8 mouse cellular contexts compared by ENCODE assay signal in genomic region chr16:21245931-21246390, GRCm38 (mm10). TPM values are rescaled to one million over a fixed set of nuclear protein-coding genes. Genes with fewer than 3 reads are reported as not detected.
DNase-seq lines count a peak whose midpoint lies in the region; ATAC-seq and TF ChIP-seq lines count a peak whose summit lies in the region.

No protein-coding gene starts in this region.

- under 1% methylated on average over 29 of the region's 29 CpGs for WGBS in embryonic facial prominence, embryonic 15.5 days
- WGBS in heart, embryonic 11.5 days (ENCODE audit: insufficient replicate concordance), result 1% methylated on average over 27 of the region's 29 CpGs
- WGBS in kidney, embryonic 14.5 days, result 1% methylated on average over 29 of the region's 29 CpGs
- under 1% methylated on average over 29 of the region's 29 CpGs for WGBS in limb, embryonic 13.5 days
- 0% methylated on average over 26 of the region's 29 CpGs for WGBS in midbrain, embryonic 15.5 days

- H3K4me2 ChIP-seq in embryonic facial prominence, embryonic 15.5 days (replicated peaks), result peak overlapping the region; percentile 89
- H3K4me2 ChIP-seq in heart, embryonic 11.5 days, result peak overlapping the region; percentile 91
- H3K4me2 ChIP-seq in kidney, embryonic 14.5 days (replicated peaks; ENCODE audit: low read depth, low read length), result peak overlapping the region; percentile 87
- H3K4me2 ChIP-seq in limb, embryonic 13.5 days (replicated peaks), result peak overlapping the region; percentile 90
- H3K4me2 ChIP-seq in midbrain, embryonic 15.5 days, result peak overlapping the region; percentile 74

- H3K27ac ChIP-seq in bone marrow macrophage, adult 2 months (ENCODE audit: insufficient read depth, low read depth, low read length), result no peak overlapping the region
- peak overlapping the region; percentile 88 for H3K27ac ChIP-seq in embryonic facial prominence, embryonic 15.5 days (replicated peaks)
- H3K27ac ChIP-seq in heart, embryonic 11.5 days (ENCODE audit: low read depth, low read length), result peak overlapping the region; percentile 83
- 0 out of 2 replicates have a peak overlapping the region, but pooled peaks have one; percentile 51 for H3K27ac ChIP-seq in kidney, embryonic 14.5 days (ENCODE audit: low read depth, low read length)
- peak overlapping the region; percentile 88 for H3K27ac ChIP-seq in limb, embryonic 13.5 days
- H3K27ac ChIP-seq in midbrain, embryonic 15.5 days, result no peak overlapping the region

- ATAC-seq in embryonic facial prominence, embryonic 15.5 days (ENCODE audit: insufficient number of reproducible peaks, low FRiP score, low TSS enrichment, low read depth), result peak; percentile 81
- peak; percentile 70 for ATAC-seq in heart, embryonic 11.5 days (replicated peaks; ENCODE audit: insufficient number of reproducible peaks, low FRiP score, low TSS enrichment)
- peak; percentile 83 for ATAC-seq in kidney, embryonic 14.5 days (ENCODE audit: low FRiP score, low TSS enrichment)
- peak; percentile 76 for ATAC-seq in limb, embryonic 13.5 days (ENCODE audit: low FRiP score, low read depth)
- ATAC-seq in midbrain, embryonic 15.5 days (replicated peaks), result peak; percentile 84

- no peaks in the 10 kb centered on the region for H3K27me3 ChIP-seq in C2C12 (ENCODE audit: control insufficient read depth, insufficient read depth, insufficient read length)
- H3K27me3 ChIP-seq in embryonic facial prominence, embryonic 15.5 days, result no peaks in the 10 kb centered on the region
- 0 out of 2 replicates have a peak, but pooled peaks cover 8% of the 10 kb centered on the region for H3K27me3 ChIP-seq in heart, embryonic 11.5 days (ENCODE audit: control insufficient read depth, insufficient read depth, low read length)
- peaks cover 46% of the 10 kb centered on the region for H3K27me3 ChIP-seq in kidney, embryonic 14.5 days (ENCODE audit: control insufficient read depth, insufficient read depth, low read length)
- peaks cover 4% of the 10 kb centered on the region; the same call in 1 of the 2 replicates for H3K27me3 ChIP-seq in limb, embryonic 13.5 days
- peaks cover 38% of the 10 kb centered on the region for H3K27me3 ChIP-seq in midbrain, embryonic 15.5 days (replicated peaks)

- peak overlapping the region; percentile 40 for H3K9ac ChIP-seq in embryonic facial prominence, embryonic 15.5 days
- H3K9ac ChIP-seq in heart, embryonic 11.5 days (ENCODE audit: low read depth, low read length), result peak overlapping the region; percentile 69
- peak overlapping the region; percentile 58 for H3K9ac ChIP-seq in kidney, embryonic 14.5 days (ENCODE audit: low read depth, low read length)
- H3K9ac ChIP-seq in limb, embryonic 13.5 days, result peak overlapping the region; percentile 70
- peak overlapping the region; percentile 26 for H3K9ac ChIP-seq in midbrain, embryonic 15.5 days

- no peak for TF ChIP-seq POLR2A in bone marrow macrophage, adult 2 months (IDR thresholded peaks at IDR 0.05; ENCODE audit: borderline replicate concordance, low read depth, low read length)

- H3K4me3 ChIP-seq in C2C12 (ENCODE audit: insufficient read depth, poor library complexity, severe bottlenecking), result no peak overlapping the region
- H3K4me3 ChIP-seq in bone marrow macrophage, adult 2 months (ENCODE audit: insufficient read depth, low read length), result peak overlapping the region; percentile 56
- peak overlapping the region; percentile 43 for H3K4me3 ChIP-seq in embryonic facial prominence, embryonic 15.5 days (replicated peaks)
- peak overlapping the region; percentile 52 for H3K4me3 ChIP-seq in heart, embryonic 11.5 days (ENCODE audit: low read depth, low read length)
- H3K4me3 ChIP-seq in kidney, embryonic 14.5 days (ENCODE audit: low read length), result peak overlapping the region; percentile 38
- peak overlapping the region; percentile 48 for H3K4me3 ChIP-seq in limb, embryonic 13.5 days
- H3K4me3 ChIP-seq in midbrain, embryonic 15.5 days, result peak overlapping the region; percentile 40

- H3K9me3 ChIP-seq in embryonic facial prominence, embryonic 15.5 days (replicated peaks), result no peaks in the 10 kb centered on the region
- no peaks in the 10 kb centered on the region for H3K9me3 ChIP-seq in heart, embryonic 11.5 days (replicated peaks; ENCODE audit: control insufficient read depth, low read length)
- H3K9me3 ChIP-seq in kidney, embryonic 14.5 days (ENCODE audit: control insufficient read depth, low read length), result no peaks in the 10 kb centered on the region
- no peaks in the 10 kb centered on the region for H3K9me3 ChIP-seq in limb, embryonic 13.5 days
- no peaks in the 10 kb centered on the region for H3K9me3 ChIP-seq in midbrain, embryonic 15.5 days

- H3K4me1 ChIP-seq in bone marrow macrophage, adult 2 months (ENCODE audit: control insufficient read depth, insufficient read depth, low read length), result peaks cover 5% of the 10 kb centered on the region
- H3K4me1 ChIP-seq in embryonic facial prominence, embryonic 15.5 days, result peaks cover 71% of the 10 kb centered on the region
- peaks cover 35% of the 10 kb centered on the region for H3K4me1 ChIP-seq in heart, embryonic 11.5 days (ENCODE audit: control insufficient read depth, insufficient read depth, low read length)
- peaks cover 31% of the 10 kb centered on the region for H3K4me1 ChIP-seq in kidney, embryonic 14.5 days (ENCODE audit: control insufficient read depth, insufficient read depth, low read length)
- H3K4me1 ChIP-seq in limb, embryonic 13.5 days, result peaks cover 85% of the 10 kb centered on the region
- peaks cover 30% of the 10 kb centered on the region for H3K4me1 ChIP-seq in midbrain, embryonic 15.5 days

- H3K79me3 ChIP-seq in C2C12 (ENCODE audit: low read depth), result no peaks in the 10 kb centered on the region

- peak; percentile 19 to 34 for DNase-seq in spleen, postnatal 14 days (ENCODE audit: low spot score in 2 of 2)

- peak; percentile 42 for TF ChIP-seq CTCF in C2C12 (IDR thresholded peaks at IDR 0.05; ENCODE audit: control insufficient read depth, insufficient read depth, insufficient read length)
- no peak; the same call in 1 of the 2 replicates for TF ChIP-seq CTCF in bone marrow macrophage, adult 2 months (IDR thresholded peaks at IDR 0.05; ENCODE audit: low read depth, low read length)

- H3K36me3 ChIP-seq in C2C12 (ENCODE audit: control insufficient read depth, insufficient read depth), result no peaks in the 10 kb centered on the region
- no peaks in the 10 kb centered on the region for H3K36me3 ChIP-seq in embryonic facial prominence, embryonic 15.5 days
- no peaks in the 10 kb centered on the region for H3K36me3 ChIP-seq in heart, embryonic 11.5 days (ENCODE audit: control insufficient read depth, insufficient read depth, low read length)
- no peaks in the 10 kb centered on the region for H3K36me3 ChIP-seq in kidney, embryonic 14.5 days (ENCODE audit: control insufficient read depth, insufficient read depth, low read length)
- H3K36me3 ChIP-seq in limb, embryonic 13.5 days, result no peaks in the 10 kb centered on the region
- H3K36me3 ChIP-seq in midbrain, embryonic 15.5 days (replicated peaks), result no peaks in the 10 kb centered on the region

- H3K79me2 ChIP-seq in C2C12 (ENCODE audit: control insufficient read depth, insufficient read depth), result no peaks in the 10 kb centered on the region

- peak overlapping the region; percentile 41 for H3ac ChIP-seq in C2C12 (ENCODE audit: control insufficient read depth, insufficient read length, low read depth)

TF ChIP-seq in C2C12, 6 proteins besides CTCF, POLR2A, EP300 and RAD21:
- no peak for TF ChIP-seq USF1 (IDR thresholded peaks at IDR 0.05; ENCODE audit: low read depth)
- no peak for TF ChIP-seq MAX (IDR thresholded peaks at IDR 0.05)
TF ChIP-seq in C2C12: peak in this region for 0.

RNA-seq across cellular contexts. Expression of gene Ephb3, which starts 41.4 kb away (rescaled TPM):
- polyA plus RNA-seq in C2C12 (2012; fragmentation: generic; extraction: Trizol), result 5.0 TPM
- polyA plus RNA-seq in bone marrow macrophage, adult 2 months (2012; ENCODE audit: insufficient read depth, insufficient read length, missing spikeins), result not detected in 2 replicates
- polyA plus RNA-seq in embryonic facial prominence, embryonic 15.5 days (2015; fragmentation: Nextera tagmentation; extraction: Ambion mirVana), result 50.7 and 53.3 TPM in 2 replicates
- polyA plus RNA-seq in heart, embryonic 11.5 days (2014; fragmentation: Nextera tagmentation; extraction: Ambion mirVana), result 12.9 and 16.0 TPM in 2 replicates
- polyA plus RNA-seq in kidney, embryonic 14.5 days (2014; fragmentation: Nextera tagmentation; extraction: Ambion mirVana), result 8.0 and 12.8 TPM in 2 replicates
- polyA plus RNA-seq in limb, embryonic 13.5 days (2015; fragmentation: Nextera tagmentation; extraction: Ambion mirVana), result 47.9 and 48.7 TPM in 2 replicates
- polyA plus RNA-seq in midbrain, embryonic 15.5 days (2015; fragmentation: Nextera tagmentation; extraction: Ambion mirVana), result 12.2 and 14.0 TPM in 2 replicates

Comparison
In these comparisons a context has a peak if more than half of its experiments do, and no peak if none do; other contexts are left out.
1. H3K27ac ChIP-seq: peak in embryonic facial prominence, embryonic 15.5 days (single experiment), heart, embryonic 11.5 days (single experiment), kidney, embryonic 14.5 days (single experiment) and limb, embryonic 13.5 days (single experiment); none in bone marrow macrophage, adult 2 months (single experiment) and midbrain, embryonic 15.5 days (single experiment).
2. Peak in every context shown above with its lines, with median percentiles within 50 percentile points of each other: ATAC-seq, H3K4me2 ChIP-seq and H3K9ac ChIP-seq.